ENCODE assay signal across 8 mouse cellular contexts in the genomic region with DNA sequence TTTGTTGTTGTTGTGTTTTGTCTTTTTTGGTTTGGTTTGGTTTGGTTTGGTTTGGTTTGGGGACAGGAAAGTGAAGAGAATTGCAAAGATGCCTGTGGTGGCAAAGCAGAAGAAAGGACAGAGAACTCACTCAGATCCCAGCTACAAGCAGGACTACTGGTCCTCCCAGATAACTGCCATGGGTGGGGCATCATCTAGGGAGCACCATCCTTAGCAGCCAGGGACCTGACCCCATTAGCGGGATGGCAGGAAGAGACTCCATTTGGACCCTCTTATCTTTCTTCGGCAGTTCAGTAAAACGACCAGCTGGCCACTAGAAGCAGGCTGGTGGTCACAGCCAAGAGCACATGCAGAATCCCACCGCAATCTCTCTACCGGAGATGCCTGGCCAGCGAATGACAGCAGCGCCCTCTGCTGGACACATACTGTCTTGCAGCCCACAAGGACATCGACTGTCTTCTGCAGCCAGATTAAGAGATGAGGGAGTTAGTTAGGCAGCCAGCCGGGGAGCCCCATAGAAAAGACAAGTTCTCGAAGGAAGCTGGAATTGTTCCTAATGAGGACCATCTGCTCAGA.
DNase-seq lines count a peak whose midpoint lies in the region; ATAC-seq and TF ChIP-seq lines count a peak whose summit lies in the region.
"Had no signal": no experiment of that assay in that cellular context is flagged by ENCODE, and none has a peak within 500 bp of the region (broad histone marks: within the 10 kb centered on the region; RNA-seq: fewer than 3 reads in every experiment).

No protein-coding gene starts in this region.

- H3K9me3 ChIP-seq in intestine, postnatal 0 days (ENCODE audit: control insufficient read depth), result no peaks in the 10 kb centered on the region
- no peaks in the 10 kb centered on the region for H3K9me3 ChIP-seq in midbrain, embryonic 13.5 days

- H3K9ac ChIP-seq in intestine, postnatal 0 days (ENCODE audit: low read depth, low read length), result no peak overlapping the region
- H3K9ac ChIP-seq in midbrain, embryonic 13.5 days (replicated peaks), result no peak overlapping the region

- DNase-seq in adrenal gland, adult 2 months, result peak; percentile 57
- DNase-seq in cerebellum, postnatal 4 days (ENCODE audit: low spot score in 2 of 2), result peak; percentile 93 to 96
- peak; percentile 79 for DNase-seq in gastrocnemius, postnatal 10 days
- DNase-seq in left cerebral cortex, postnatal 25 days (ENCODE audit: low spot score in 2 of 2), result peak; percentile 83 to 88
- DNase-seq in spleen, postnatal 14 days (ENCODE audit: low spot score in 2 of 2), result peak; percentile 15 to 45

- intact Hi-C loops in left cerebral cortex, postnatal 25 days (cut with DNase I), result loop anchor here (5.0 kb wide), 1 partner anchor 1589 kb away; no protein-coding TSS in a partner anchor

- no peaks in the 10 kb centered on the region for H3K4me1 ChIP-seq in intestine, postnatal 0 days (replicated peaks; ENCODE audit: control insufficient read depth, insufficient read depth, low read length)
- H3K4me1 ChIP-seq in midbrain, embryonic 13.5 days (replicated peaks), result no peaks in the 10 kb centered on the region

- H3K4me2 ChIP-seq in intestine, postnatal 0 days (replicated peaks; ENCODE audit: low read depth), result no peak overlapping the region
- H3K4me2 ChIP-seq in midbrain, embryonic 13.5 days (replicated peaks), result peak overlapping the region; percentile 24; the same call in 1 of the 2 replicates

- no peak overlapping the region for H3K27ac ChIP-seq in intestine, postnatal 0 days (ENCODE audit: low read depth, low read length)
- no peak overlapping the region for H3K27ac ChIP-seq in midbrain, embryonic 13.5 days

- no peaks in the 10 kb centered on the region for H3K27me3 ChIP-seq in intestine, postnatal 0 days (replicated peaks; ENCODE audit: control insufficient read depth, insufficient read depth, low read length)
- no peaks in the 10 kb centered on the region; the same call in 1 of the 2 replicates for H3K27me3 ChIP-seq in midbrain, embryonic 13.5 days

- no peaks in the 10 kb centered on the region for H3K36me3 ChIP-seq in intestine, postnatal 0 days (ENCODE audit: control insufficient read depth, insufficient read depth)
- H3K36me3 ChIP-seq in midbrain, embryonic 13.5 days, result no peaks in the 10 kb centered on the region

- no peak overlapping the region for H3K4me3 ChIP-seq in intestine, postnatal 0 days (ENCODE audit: low read depth, low read length)
- no peak overlapping the region for H3K4me3 ChIP-seq in midbrain, embryonic 13.5 days (replicated peaks)
- H3K4me3 ChIP-seq: myocyte had no signal

- TF ChIP-seq CTCF in intestine, postnatal 0 days (IDR thresholded peaks at IDR 0.05; ENCODE audit: low read depth), result peak; percentile 93

- no peak for ATAC-seq in intestine, postnatal 0 days
- ATAC-seq in midbrain, embryonic 13.5 days, result peak; percentile 79

- 8% methylated on average over 10 of the region's 10 CpGs for WGBS in intestine, postnatal 0 days
- WGBS in midbrain, embryonic 13.5 days, result 6% methylated on average over 10 of the region's 10 CpGs

Comparison
In these comparisons a context has a peak if more than half of its experiments do, and no peak if none do; other contexts are left out.
1. DNase-seq: peak in every context shown above with its lines; median percentile 94 in cerebellum, postnatal 4 days; 86 in left cerebral cortex, postnatal 25 days; 79 in gastrocnemius, postnatal 10 days; 57 in adrenal gland, adult 2 months; 30 in spleen, postnatal 14 days.